Mouse (Mus musculus): ENCODE data around the gene Bsx. TPM values are rescaled to one million over a fixed set of nuclear protein-coding genes. Genes with fewer than 3 reads are reported as not detected.

Gene Bsx
- 0.12 TPM in 1 of 2 replicates, not detected in the other for polyA plus RNA-seq (2016; fragmentation: Nextera tagmentation; extraction: Ambion mirVana)

- DNase-seq (ENCODE audit: low spot score) = peak; percentile 89
- whole genome bisulfite sequencing = 2% methylated on average over 32 of the region's 32 CpGs
- Histone ChIP-seq H3K9me3 (no peaks in the 10 kb centered on the region), H3K36me3 (no peaks in the 10 kb centered on the region), H3K4me3 (peak within 1 kb of the TSS; percentile 32; the same call in 1 of the 2 replicates), H3K27me3 (ENCODE audit: insufficient read depth, poor library complexity, severe bottlenecking) (peaks cover 99% of the 10 kb centered on the region), H3K4me1 (replicated peaks) (peaks cover 31% of the 10 kb centered on the region), H3K27ac (no peak within 1 kb of the TSS)
Observed at GRCm38 (mm10) chr9:40873556-40874470, at the start of gene Bsx. Gene Bsx (plus strand): TSS chr9:40874127.

DNA sequence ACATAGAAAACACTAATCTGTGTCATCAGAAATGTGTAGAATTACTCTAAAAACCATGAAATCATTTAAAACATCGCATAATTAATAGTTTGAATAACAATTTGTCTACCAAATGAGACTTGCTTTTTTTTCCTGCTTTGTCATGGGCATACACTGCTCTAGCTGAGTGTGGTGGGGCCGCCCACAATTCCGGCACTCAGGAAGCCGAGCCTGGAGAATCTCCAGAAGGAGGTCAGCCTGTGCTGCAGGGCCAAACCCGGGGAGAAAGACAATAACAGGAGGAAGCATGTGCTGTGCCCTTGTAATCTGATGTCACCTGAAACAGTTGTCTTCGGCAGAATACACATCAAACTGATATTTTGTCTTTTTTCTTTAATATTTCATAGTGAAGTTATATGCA lies 48.3 kb upstream of the Bsx start:
- no peaks in the 10 kb centered on the region for H3K9me3 ChIP-seq
- 52% methylated on average over 6 of the region's 6 CpGs for WGBS
- no peak overlapping the region for H3K27ac ChIP-seq
- H3K27me3 ChIP-seq (ENCODE audit: insufficient read depth, poor library complexity, severe bottlenecking) = peaks cover 13% of the 10 kb centered on the region; the same call in 1 of the 2 replicates
- H3K4me3 ChIP-seq = no peak overlapping the region
- no peak for DNase-seq (ENCODE audit: low spot score)
- peaks cover 17% of the 10 kb centered on the region for H3K4me1 ChIP-seq (replicated peaks)
- H3K36me3 ChIP-seq = no peaks in the 10 kb centered on the region

- no peaks in the 10 kb centered on the region for H3K36me3 ChIP-seq
- H3K4me3 ChIP-seq = no peak overlapping the region
- no peak for DNase-seq (ENCODE audit: low spot score)
- H3K9me3 ChIP-seq = no peaks in the 10 kb centered on the region
- WGBS = 87% methylated on average over 4 of the region's 4 CpGs
- peaks cover 13% of the 10 kb centered on the region; the same call in 1 of the 2 replicates for H3K27me3 ChIP-seq (ENCODE audit: insufficient read depth, poor library complexity, severe bottlenecking)
- peaks cover 4% of the 10 kb centered on the region for H3K4me1 ChIP-seq (replicated peaks)
- no peak overlapping the region for H3K27ac ChIP-seq
Observed at GRCm38 (mm10) chr9:40827366-40827765, 46.6 kb upstream of the Bsx start.

GRCm38 (mm10) chr9:40834569-40834968 lies 39.4 kb upstream of the Bsx start:
- Histone ChIP-seq H3K27me3 (ENCODE audit: insufficient read depth, poor library complexity, severe bottlenecking) (peaks cover 3% of the 10 kb centered on the region; the same call in 1 of the 2 replicates), H3K36me3 (no peaks in the 10 kb centered on the region), H3K9me3 (no peaks in the 10 kb centered on the region), H3K4me3 (no peak overlapping the region), H3K27ac (no peak overlapping the region), H3K4me1 (replicated peaks) (no peaks in the 10 kb centered on the region)
- 8% methylated on average over 12 of the region's 12 CpGs for WGBS
- peak; percentile 88 for DNase-seq (ENCODE audit: low spot score)

DNA sequence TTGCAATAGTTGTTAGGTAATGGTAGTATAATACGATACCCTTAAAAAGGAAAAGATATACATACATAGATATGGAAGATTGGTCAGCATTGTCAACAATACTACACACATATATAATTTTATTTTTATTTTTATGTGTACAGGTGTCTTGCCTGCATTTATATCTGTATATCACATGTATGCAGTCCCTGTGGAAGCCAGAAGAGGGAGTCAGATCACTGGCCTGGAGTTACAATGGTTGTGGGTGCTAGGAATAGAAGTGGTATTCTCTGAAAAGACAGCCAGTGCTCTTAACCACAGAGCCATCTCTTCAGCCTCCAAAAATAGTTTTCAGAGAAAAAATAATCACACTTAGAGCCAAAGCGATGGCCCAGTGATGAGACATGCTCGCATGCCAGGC lies 37.2 kb upstream of the Bsx start:
- H3K4me3 ChIP-seq = no peak overlapping the region
- no peaks in the 10 kb centered on the region for H3K36me3 ChIP-seq
- no peaks in the 10 kb centered on the region for H3K9me3 ChIP-seq
- WGBS = 88% methylated on average over 3 of the region's 3 CpGs
- peaks cover 9% of the 10 kb centered on the region for H3K27me3 ChIP-seq (ENCODE audit: insufficient read depth, poor library complexity, severe bottlenecking)
- H3K4me1 ChIP-seq (replicated peaks) = no peaks in the 10 kb centered on the region
- no peak overlapping the region for H3K27ac ChIP-seq
- no peak for DNase-seq (ENCODE audit: low spot score)

- 82% methylated on average over 3 of the region's 3 CpGs for WGBS
- Histone ChIP-seq H3K27me3 (ENCODE audit: insufficient read depth, poor library complexity, severe bottlenecking) (peaks cover 9% of the 10 kb centered on the region), H3K4me1 (replicated peaks) (no peaks in the 10 kb centered on the region), H3K27ac (no peak overlapping the region), H3K9me3 (no peaks in the 10 kb centered on the region), H3K4me3 (no peak overlapping the region), H3K36me3 (no peaks in the 10 kb centered on the region)
- DNase-seq (ENCODE audit: low spot score) = no peak
Observed at GRCm38 (mm10) chr9:40839662-40840061, 34.3 kb upstream of the Bsx start.

DNA sequence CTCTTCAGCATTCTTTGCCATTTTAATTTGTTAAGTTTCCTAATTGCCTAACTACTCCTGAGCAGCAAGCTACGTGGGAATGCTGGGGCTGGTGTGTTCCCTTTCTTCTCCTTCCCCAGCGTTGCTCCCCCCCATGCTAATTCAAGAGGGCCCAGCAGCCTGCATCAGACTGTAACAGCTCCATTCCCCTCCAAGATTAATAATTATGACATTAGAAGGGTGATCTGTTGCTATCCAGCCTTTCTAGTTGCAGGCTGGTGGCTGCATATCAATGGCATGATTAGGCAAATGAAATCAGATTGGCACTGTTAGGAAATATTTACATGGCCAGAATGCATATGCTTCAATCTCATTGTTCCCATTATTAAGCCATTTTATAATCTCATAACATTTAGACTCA lies 22.4 kb upstream of the Bsx start:
- H3K36me3 ChIP-seq = no peaks in the 10 kb centered on the region
- H3K27me3 ChIP-seq (ENCODE audit: insufficient read depth, poor library complexity, severe bottlenecking) = peaks cover 51% of the 10 kb centered on the region

DNA sequence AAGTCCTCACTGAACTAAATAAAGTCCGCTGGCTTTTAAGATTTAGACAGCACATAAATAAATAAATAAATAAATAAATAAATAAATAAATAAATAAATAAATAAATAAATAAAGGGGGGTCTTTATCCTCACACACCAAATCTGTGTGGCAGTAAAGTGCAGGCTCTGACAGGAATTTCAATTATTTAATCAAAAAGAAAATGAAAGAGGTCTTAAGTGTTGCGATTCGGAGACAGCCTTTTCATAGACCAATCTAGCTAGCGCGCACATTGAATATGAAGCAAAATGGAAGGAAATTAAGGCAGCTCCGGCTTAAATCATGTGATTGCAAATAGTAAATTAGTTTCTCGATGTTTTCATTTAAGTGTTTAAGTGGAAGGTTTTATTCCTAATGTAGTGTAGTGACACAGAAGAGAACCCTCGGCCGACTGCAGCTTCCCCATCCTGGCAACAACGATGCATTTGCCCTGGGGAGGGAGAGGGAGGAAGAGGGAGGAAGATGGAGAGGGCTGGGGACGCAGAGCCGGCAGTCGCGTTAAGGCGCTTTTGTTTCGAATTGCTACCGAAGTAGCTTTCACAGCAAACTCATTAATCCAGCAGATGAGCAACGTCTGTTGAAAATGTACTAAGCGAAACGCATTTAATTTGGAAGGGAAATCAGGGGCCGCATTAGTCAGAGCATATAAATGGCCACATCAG lies 15.3 kb upstream of the Bsx start:
- peak overlapping the region; percentile 47 for H3K4me3 ChIP-seq
- peaks cover 9% of the 10 kb centered on the region for H3K4me1 ChIP-seq (replicated peaks)
- WGBS = 8% methylated on average over 21 of the region's 21 CpGs
- H3K27me3 ChIP-seq (ENCODE audit: insufficient read depth, poor library complexity, severe bottlenecking) = peaks cover 91% of the 10 kb centered on the region
- peak overlapping the region; percentile 35; the same call in 1 of the 2 replicates for H3K27ac ChIP-seq
- no peak for DNase-seq (ENCODE audit: low spot score)
- no peaks in the 10 kb centered on the region for H3K9me3 ChIP-seq
- H3K36me3 ChIP-seq = no peaks in the 10 kb centered on the region

More for the DNA sequence above, 22.4 kb upstream of the Bsx start:
- no peak for DNase-seq (ENCODE audit: low spot score)
- no peak overlapping the region for H3K27ac ChIP-seq
- H3K4me1 ChIP-seq (replicated peaks) = no peaks in the 10 kb centered on the region; the same call in 1 of the 2 replicates
- 29% methylated on average over 2 of the region's 2 CpGs for WGBS
- no peaks in the 10 kb centered on the region for H3K9me3 ChIP-seq
- no peak overlapping the region for H3K4me3 ChIP-seq

GRCm38 (mm10) chr9:40859196-40859595 lies 14.7 kb upstream of the Bsx start:
- H3K27me3 ChIP-seq (ENCODE audit: insufficient read depth, poor library complexity, severe bottlenecking) = peaks cover 91% of the 10 kb centered on the region
- 1% methylated on average over 9 of the region's 9 CpGs for WGBS
- H3K4me1 ChIP-seq (replicated peaks) = peaks cover 9% of the 10 kb centered on the region
- peak; percentile 35 for DNase-seq (ENCODE audit: low spot score)
- H3K27ac ChIP-seq = no peak overlapping the region
- no peaks in the 10 kb centered on the region for H3K9me3 ChIP-seq
- no peaks in the 10 kb centered on the region for H3K36me3 ChIP-seq
- H3K4me3 ChIP-seq = peak overlapping the region; percentile 47

DNA sequence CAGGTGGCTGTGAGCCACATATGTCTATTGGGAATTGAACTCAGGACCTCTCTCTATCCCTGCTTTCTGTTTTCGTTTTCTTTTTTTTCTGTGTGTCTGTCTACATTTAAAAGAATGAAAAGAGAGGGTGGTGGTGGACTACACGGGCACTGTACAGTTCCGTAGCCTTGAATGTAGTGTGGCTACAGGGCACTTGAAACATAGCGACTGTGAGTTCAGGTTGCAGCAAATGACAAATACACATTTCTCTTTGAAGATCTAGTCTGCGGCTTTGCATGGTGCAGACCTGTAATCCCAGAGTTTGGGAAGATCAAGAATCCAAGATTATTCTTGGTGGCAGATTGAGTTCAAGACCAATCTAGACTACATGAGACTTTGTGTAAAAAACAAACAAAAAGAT lies 3.6 kb upstream of the Bsx start:
- WGBS = 83% methylated on average over 5 of the region's 5 CpGs
- H3K27me3 ChIP-seq (ENCODE audit: insufficient read depth, poor library complexity, severe bottlenecking) = peaks cover 79% of the 10 kb centered on the region
- H3K4me1 ChIP-seq (replicated peaks) = peaks cover 17% of the 10 kb centered on the region; the same call in 1 of the 2 replicates
- no peaks in the 10 kb centered on the region for H3K36me3 ChIP-seq
- DNase-seq (ENCODE audit: low spot score) = no peak
- H3K9me3 ChIP-seq = no peaks in the 10 kb centered on the region
- no peak overlapping the region for H3K4me3 ChIP-seq
- no peak overlapping the region for H3K27ac ChIP-seq

- no peak overlapping the region for H3K27ac ChIP-seq
- 2% methylated on average over 34 of the region's 34 CpGs for WGBS
- peak; percentile 52 for DNase-seq (ENCODE audit: low spot score)
- H3K36me3 ChIP-seq = no peaks in the 10 kb centered on the region
- no peaks in the 10 kb centered on the region for H3K9me3 ChIP-seq
- H3K4me3 ChIP-seq = peak overlapping the region; percentile 41
- peaks cover 17% of the 10 kb centered on the region; the same call in 1 of the 2 replicates for H3K4me1 ChIP-seq (replicated peaks)
- peaks cover 91% of the 10 kb centered on the region for H3K27me3 ChIP-seq (ENCODE audit: insufficient read depth, poor library complexity, severe bottlenecking)
Observed at GRCm38 (mm10) chr9:40871369-40872155, 2.4 kb upstream of the Bsx start.

- H3K9me3 ChIP-seq = no peaks in the 10 kb centered on the region
- no peak overlapping the region for H3K27ac ChIP-seq
- DNase-seq (ENCODE audit: low spot score) = no peak
- peaks cover 17% of the 10 kb centered on the region; the same call in 1 of the 2 replicates for H3K4me1 ChIP-seq (replicated peaks)
- H3K4me3 ChIP-seq = peak overlapping the region; percentile 41
- WGBS = 5% methylated on average over 8 of the region's 8 CpGs
- no peaks in the 10 kb centered on the region for H3K36me3 ChIP-seq
- H3K27me3 ChIP-seq (ENCODE audit: insufficient read depth, poor library complexity, severe bottlenecking) = peaks cover 96% of the 10 kb centered on the region
Observed at GRCm38 (mm10) chr9:40872156-40872478, 1.8 kb upstream of the Bsx start.

All from hindbrain, embryonic 10.5 days (tissue).